Mouse (Mus musculus): Measurements from ENCODE around the gene Esrrg. TPM values are rescaled to one million over a fixed set of nuclear protein-coding genes. Genes with fewer than 3 reads are reported as not detected.

Gene Esrrg
- polyA plus RNA-seq, 1 experiment: not detected

DNA sequence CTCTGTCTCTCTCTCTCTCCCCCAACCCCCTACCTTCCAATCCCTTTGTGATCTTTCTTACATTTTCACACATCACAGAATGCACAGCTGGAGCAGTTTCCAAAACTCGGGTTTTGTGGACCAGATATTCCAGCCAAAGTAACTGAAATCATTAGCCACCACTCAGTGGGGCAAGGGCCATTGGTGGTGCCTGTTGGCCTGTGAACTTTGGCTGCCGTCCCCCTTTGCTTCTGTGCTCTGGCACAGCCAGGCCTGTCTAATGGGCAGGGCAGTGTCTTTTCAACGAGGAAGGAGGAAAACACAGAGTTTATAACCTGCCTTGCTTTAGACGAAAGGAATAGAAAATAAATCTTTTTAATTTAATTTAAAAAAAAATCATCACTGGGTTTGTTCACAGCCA lies 531.6 kb downstream of the Esrrg start:
- Histone ChIP-seq H3K79me2 (ENCODE audit: control insufficient read depth, insufficient read depth) (no peaks in the 10 kb centered on the region), H3K36me3 (ENCODE audit: control insufficient read depth, insufficient read depth) (no peaks in the 10 kb centered on the region), H3K4me3 (ENCODE audit: insufficient read depth, poor library complexity, severe bottlenecking) (no peak overlapping the region), H3K79me3 (ENCODE audit: low read depth) (no peaks in the 10 kb centered on the region), H3K27me3 (ENCODE audit: control insufficient read depth, insufficient read depth, insufficient read length) (no peaks in the 10 kb centered on the region), H3ac (ENCODE audit: control insufficient read depth, insufficient read length, low read depth) (no peak overlapping the region)
- no peak for TF ChIP-seq MYOD1 (IDR thresholded peaks at IDR 0.05; ENCODE audit: control insufficient read depth, insufficient read length, low read depth)
- TF ChIP-seq CTCF (IDR thresholded peaks at IDR 0.05; ENCODE audit: control insufficient read depth, insufficient read depth, insufficient read length): no peak
- TF ChIP-seq MYOG (IDR thresholded peaks at IDR 0.05; ENCODE audit: control insufficient read depth, extremely low read depth, insufficient read length): no peak
- TF ChIP-seq CEBPB (IDR thresholded peaks at IDR 0.05; ENCODE audit: low read depth): no peak
- TF ChIP-seq USF1 (IDR thresholded peaks at IDR 0.05; ENCODE audit: low read depth): no peak
- TF ChIP-seq FOSL1 (IDR thresholded peaks at IDR 0.05; ENCODE audit: insufficient read depth, low read length, poor library complexity, severe bottlenecking): no peak
- TF ChIP-seq MAX (IDR thresholded peaks at IDR 0.05): no peak

GRCm38 (mm10) chr1:188147381-188148156 lies 539.0 kb downstream of the Esrrg start:
- Histone ChIP-seq H3K36me3 (ENCODE audit: control insufficient read depth, insufficient read depth) (no peaks in the 10 kb centered on the region), H3K79me2 (ENCODE audit: control insufficient read depth, insufficient read depth) (no peaks in the 10 kb centered on the region), H3K27me3 (ENCODE audit: control insufficient read depth, insufficient read depth, insufficient read length) (no peaks in the 10 kb centered on the region), H3K4me3 (ENCODE audit: insufficient read depth, poor library complexity, severe bottlenecking) (no peak overlapping the region), H3K79me3 (ENCODE audit: low read depth) (no peaks in the 10 kb centered on the region), H3ac (ENCODE audit: control insufficient read depth, insufficient read length, low read depth) (no peak overlapping the region)
- TF ChIP-seq MYOD1 (IDR thresholded peaks at IDR 0.05; ENCODE audit: control insufficient read depth, insufficient read length, low read depth): no peak
- no peak for TF ChIP-seq FOSL1 (IDR thresholded peaks at IDR 0.05; ENCODE audit: insufficient read depth, low read length, poor library complexity, severe bottlenecking)
- TF ChIP-seq MYOG (IDR thresholded peaks at IDR 0.05; ENCODE audit: control insufficient read depth, extremely low read depth, insufficient read length): no peak
- no peak for TF ChIP-seq CTCF (IDR thresholded peaks at IDR 0.05; ENCODE audit: control insufficient read depth, insufficient read depth, insufficient read length)
- no peak for TF ChIP-seq MAX (IDR thresholded peaks at IDR 0.05)
- TF ChIP-seq CEBPB (IDR thresholded peaks at IDR 0.05; ENCODE audit: low read depth): no peak
- no peak for TF ChIP-seq USF1 (IDR thresholded peaks at IDR 0.05; ENCODE audit: low read depth)

DNA sequence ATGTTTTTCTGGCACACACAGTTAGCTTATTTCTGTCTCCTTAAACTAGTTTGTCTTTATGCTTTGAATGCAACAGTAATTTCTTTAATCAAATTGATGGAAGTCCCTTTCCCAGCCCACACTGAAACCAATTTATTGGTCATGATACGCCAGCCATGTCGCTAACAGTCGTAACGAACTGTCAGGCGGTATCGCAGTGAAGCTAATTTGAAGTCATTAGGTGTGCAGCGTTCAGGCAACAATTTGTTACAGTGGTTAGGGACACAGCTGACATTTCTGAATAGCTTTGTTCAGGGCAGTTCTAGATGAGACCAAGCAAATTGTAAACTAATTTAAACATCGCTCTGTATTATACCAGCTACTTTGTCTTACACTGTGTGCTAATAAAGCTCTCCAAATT lies 542.5 kb downstream of the Esrrg start:
- Histone ChIP-seq H3K79me2 (ENCODE audit: control insufficient read depth, insufficient read depth) (no peaks in the 10 kb centered on the region), H3K4me3 (ENCODE audit: insufficient read depth, poor library complexity, severe bottlenecking) (no peak overlapping the region), H3K36me3 (ENCODE audit: control insufficient read depth, insufficient read depth) (no peaks in the 10 kb centered on the region), H3K27me3 (ENCODE audit: control insufficient read depth, insufficient read depth, insufficient read length) (no peaks in the 10 kb centered on the region), H3K79me3 (ENCODE audit: low read depth) (no peaks in the 10 kb centered on the region), H3ac (ENCODE audit: control insufficient read depth, insufficient read length, low read depth) (no peak overlapping the region)
- TF ChIP-seq MAX (IDR thresholded peaks at IDR 0.05) (no peak), CTCF (IDR thresholded peaks at IDR 0.05; ENCODE audit: control insufficient read depth, insufficient read depth, insufficient read length) (no peak), MYOD1 (IDR thresholded peaks at IDR 0.05; ENCODE audit: control insufficient read depth, insufficient read length, low read depth) (no peak), FOSL1 (IDR thresholded peaks at IDR 0.05; ENCODE audit: insufficient read depth, low read length, poor library complexity, severe bottlenecking) (no peak), MYOG (IDR thresholded peaks at IDR 0.05; ENCODE audit: control insufficient read depth, extremely low read depth, insufficient read length) (no peak), CEBPB (IDR thresholded peaks at IDR 0.05; ENCODE audit: low read depth) (no peak), USF1 (IDR thresholded peaks at IDR 0.05; ENCODE audit: low read depth) (no peak)

DNA sequence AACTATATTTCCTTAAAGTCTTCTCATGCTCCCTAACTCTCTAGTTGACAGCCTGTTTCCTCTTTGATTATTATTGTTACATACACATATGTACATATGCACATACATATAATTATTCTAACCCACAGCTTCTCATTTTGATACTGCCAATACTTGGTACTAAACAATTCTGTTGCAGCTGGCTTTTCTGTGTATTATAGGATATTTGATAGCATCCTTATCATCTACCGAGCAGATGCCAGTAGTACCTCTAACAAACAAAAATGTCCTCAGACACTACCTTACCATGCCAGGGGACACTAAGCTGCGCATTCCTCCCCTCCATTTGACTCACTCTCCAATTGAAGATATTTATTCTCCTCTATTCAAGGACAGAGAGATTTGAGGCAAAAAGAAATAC lies 543.4 kb downstream of the Esrrg start:
- Histone ChIP-seq H3K79me3 (ENCODE audit: low read depth) (no peaks in the 10 kb centered on the region), H3K36me3 (ENCODE audit: control insufficient read depth, insufficient read depth) (no peaks in the 10 kb centered on the region), H3K27me3 (ENCODE audit: control insufficient read depth, insufficient read depth, insufficient read length) (no peaks in the 10 kb centered on the region), H3K79me2 (ENCODE audit: control insufficient read depth, insufficient read depth) (no peaks in the 10 kb centered on the region), H3ac (ENCODE audit: control insufficient read depth, insufficient read length, low read depth) (no peak overlapping the region), H3K4me3 (ENCODE audit: insufficient read depth, poor library complexity, severe bottlenecking) (no peak overlapping the region)
- TF ChIP-seq MYOG (IDR thresholded peaks at IDR 0.05; ENCODE audit: control insufficient read depth, extremely low read depth, insufficient read length) (no peak), MAX (IDR thresholded peaks at IDR 0.05) (no peak), CEBPB (IDR thresholded peaks at IDR 0.05; ENCODE audit: low read depth) (no peak), MYOD1 (IDR thresholded peaks at IDR 0.05; ENCODE audit: control insufficient read depth, insufficient read length, low read depth) (no peak), USF1 (IDR thresholded peaks at IDR 0.05; ENCODE audit: low read depth) (no peak), FOSL1 (IDR thresholded peaks at IDR 0.05; ENCODE audit: insufficient read depth, low read length, poor library complexity, severe bottlenecking) (no peak), CTCF (IDR thresholded peaks at IDR 0.05; ENCODE audit: control insufficient read depth, insufficient read depth, insufficient read length) (no peak)

- Histone ChIP-seq H3ac (ENCODE audit: control insufficient read depth, insufficient read length, low read depth) (no peak overlapping the region), H3K79me3 (ENCODE audit: low read depth) (no peaks in the 10 kb centered on the region), H3K79me2 (ENCODE audit: control insufficient read depth, insufficient read depth) (no peaks in the 10 kb centered on the region), H3K27me3 (ENCODE audit: control insufficient read depth, insufficient read depth, insufficient read length) (no peaks in the 10 kb centered on the region), H3K36me3 (ENCODE audit: control insufficient read depth, insufficient read depth) (no peaks in the 10 kb centered on the region), H3K4me3 (ENCODE audit: insufficient read depth, poor library complexity, severe bottlenecking) (no peak overlapping the region)
- TF ChIP-seq USF1 (IDR thresholded peaks at IDR 0.05; ENCODE audit: low read depth) (no peak), MAX (IDR thresholded peaks at IDR 0.05) (no peak), CTCF (IDR thresholded peaks at IDR 0.05; ENCODE audit: control insufficient read depth, insufficient read depth, insufficient read length) (no peak), MYOG (IDR thresholded peaks at IDR 0.05; ENCODE audit: control insufficient read depth, extremely low read depth, insufficient read length) (no peak), CEBPB (IDR thresholded peaks at IDR 0.05; ENCODE audit: low read depth) (no peak), MYOD1 (IDR thresholded peaks at IDR 0.05; ENCODE audit: control insufficient read depth, insufficient read length, low read depth) (no peak), FOSL1 (IDR thresholded peaks at IDR 0.05; ENCODE audit: insufficient read depth, low read length, poor library complexity, severe bottlenecking) (no peak)
Observed at GRCm38 (mm10) chr1:188153665-188154064, 545.1 kb downstream of the Esrrg start.

All from C2C12 (cell line).